Mouse (Mus musculus) forebrain, embryonic 11.5 days (tissue): ENCODE measurements at regions not wholly inside any gene's neighbourhood (a gene's known extent, or its start where the extent isn't known, plus 50 kb on each side); places are given as distances from the start of the nearest gene placed in this dataset. TPM values are rescaled to one million over a fixed set of nuclear protein-coding genes. Genes with fewer than 3 reads are reported as not detected.

Experiments used
- ATAC-seq: fragments of 200-750 bp; cut with Nextera tagmentation; replicated peaks from 2 replicates; pipeline ENCODE4 v1.8.0; 2017; ENCODE audit warnings: moderate TSS enrichment; ENCODE audit not compliant: low FRiP score
- DNase-seq: peaks from one replicate; pipeline ENCODE4 v3.0.0-alpha.2; 2017; ENCODE audit warnings: low spot score
- H3K27ac ChIP-seq: fragments of 300-500 bp; sonication (generic); 2 replicates; pipeline ENCODE4 v1.5.1; 2014; ENCODE audit warnings: low read depth, low read length
- H3K27me3 ChIP-seq: fragments of 300-500 bp; sonication (generic); 2 replicates; pipeline ENCODE4 v1.6.1; 2014; ENCODE audit warnings: mild to moderate bottlenecking, low read length, mixed read lengths; ENCODE audit not compliant: control insufficient read depth, insufficient read depth
- H3K36me3 ChIP-seq: fragments of 300-500 bp; sonication (generic); 2 replicates; pipeline ENCODE4 v1.6.1; 2014; ENCODE audit warnings: mild to moderate bottlenecking, low read length, moderate library complexity, mixed read lengths; ENCODE audit not compliant: control insufficient read depth, insufficient read depth
- H3K4me1 ChIP-seq: fragments of 300-500 bp; sonication (generic); replicated peaks from 2 replicates; pipeline ENCODE4 v1.6.1; 2014; ENCODE audit warnings: low read length, mixed read lengths; ENCODE audit not compliant: control insufficient read depth, insufficient read depth
- H3K4me2 ChIP-seq: fragments of 300-500 bp; sonication (generic); 2 replicates; pipeline ENCODE4 v1.6.1; 2014; ENCODE audit warnings: low read depth, mild to moderate bottlenecking, low read length, moderate library complexity, mixed read lengths; ENCODE audit not compliant: severe bottlenecking
- H3K4me3 ChIP-seq: fragments of 300-500 bp; sonication (generic); 2 replicates; pipeline ENCODE4 v1.5.1; 2014; ENCODE audit warnings: low read depth, low read length
- H3K9ac ChIP-seq: fragments of 300-500 bp; sonication (generic); 2 replicates; pipeline ENCODE4 v1.6.1; 2014; ENCODE audit warnings: low read length
- H3K9me3 ChIP-seq: fragments of 300-500 bp; sonication (generic); 2 replicates; pipeline ENCODE4 v1.6.1; 2016; ENCODE audit warnings: low read length, mixed read lengths; ENCODE audit not compliant: control insufficient read depth
- WGBS: fragments of 180-500 bp; shearing (Covaris S2); extraction: QIAGEN DNeasy Blood & Tissue Kit; methylation state at CpG from one replicate; pipeline ENCODE4 v1.1.7; 2014; 5-methylcytosine and 5-hydroxymethylcytosine counted together
- microRNA-seq: library from miRNA; unstranded; fragments of <30 nt; microRNA quantifications from one replicate; pipeline ENCODE4, GENCODE M21; 2016; ENCODE audit not compliant: insufficient number of aligned reads

DNA sequence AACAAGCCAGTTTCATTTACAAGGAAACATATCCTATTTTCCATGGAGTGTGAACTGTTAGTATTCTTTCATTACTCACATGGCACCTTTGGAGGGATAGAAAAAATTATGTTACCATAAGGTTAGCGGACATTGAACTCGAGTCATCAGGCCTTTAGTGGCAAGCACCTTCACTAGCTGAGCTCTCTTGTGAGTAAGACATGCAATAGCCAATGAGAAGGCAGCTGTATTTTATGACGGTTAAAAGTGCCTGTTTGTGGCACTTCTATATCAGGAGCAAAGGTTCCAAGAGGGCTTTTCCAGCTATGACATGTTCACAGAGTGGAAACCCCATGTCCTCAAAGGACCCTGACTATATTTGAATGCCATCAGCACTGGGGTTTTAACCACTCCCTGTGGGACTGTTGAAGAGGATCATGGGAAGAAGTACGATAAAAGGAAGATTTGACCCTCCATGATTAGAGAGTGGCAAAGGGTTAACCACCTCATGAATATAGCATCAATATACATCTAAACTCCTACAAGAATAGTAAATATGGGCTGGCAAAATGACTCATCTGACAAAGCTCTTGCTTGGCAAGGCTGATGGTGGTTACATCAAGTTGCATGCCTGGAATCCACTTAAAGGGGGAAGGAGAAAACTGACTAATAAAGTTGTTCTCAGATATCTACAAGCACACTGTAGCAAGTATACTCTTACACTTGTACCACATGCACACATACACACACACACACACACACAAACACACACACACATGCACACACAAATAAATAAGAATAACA is 60.3 kb upstream of the Ankrd50 start:
- H3K27ac ChIP-seq: no peak overlapping the region
- 90% methylated on average over 4 of the region's 4 CpGs for WGBS
- H3K4me1 ChIP-seq: no peaks in the 10 kb centered on the region
- no peak for ATAC-seq
- DNase-seq: no peak
- H3K4me2 ChIP-seq: no peak overlapping the region
- no peak overlapping the region for H3K4me3 ChIP-seq
- H3K9ac ChIP-seq: no peak overlapping the region
- no peaks in the 10 kb centered on the region for H3K36me3 ChIP-seq
- H3K27me3 ChIP-seq: no peaks in the 10 kb centered on the region
- H3K9me3 ChIP-seq: no peaks in the 10 kb centered on the region

DNA sequence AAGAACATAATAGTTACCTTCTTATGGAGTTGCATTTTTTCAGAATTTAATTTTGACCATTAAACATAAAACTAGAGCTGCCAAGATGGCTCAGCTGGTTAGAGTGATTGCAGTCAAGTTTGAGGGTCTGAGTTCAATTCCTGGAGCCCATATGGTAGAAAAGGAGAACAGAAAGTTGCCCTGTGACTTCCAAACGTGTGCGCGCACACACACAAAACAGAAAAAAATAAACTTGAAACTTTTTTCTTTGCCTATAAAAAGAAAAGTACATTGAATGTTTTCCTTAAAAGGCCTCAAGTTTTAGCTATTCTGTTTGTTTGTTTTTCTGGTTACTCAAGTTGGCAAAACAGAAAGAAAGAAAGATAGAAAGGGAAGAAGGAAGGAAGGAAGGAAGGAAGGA is 59.2 kb upstream of the Ankrd50 start:
- no peak overlapping the region for H3K4me2 ChIP-seq
- 93% methylated on average over 3 of the region's 3 CpGs for WGBS
- H3K27me3 ChIP-seq: no peaks in the 10 kb centered on the region
- ATAC-seq (no peak), DNase-seq (no peak)
- no peak overlapping the region for H3K4me3 ChIP-seq
- H3K36me3 ChIP-seq: no peaks in the 10 kb centered on the region
- H3K9me3 ChIP-seq: no peaks in the 10 kb centered on the region
- no peak overlapping the region for H3K9ac ChIP-seq
- no peaks in the 10 kb centered on the region for H3K4me1 ChIP-seq
- H3K27ac ChIP-seq: no peak overlapping the region

DNA sequence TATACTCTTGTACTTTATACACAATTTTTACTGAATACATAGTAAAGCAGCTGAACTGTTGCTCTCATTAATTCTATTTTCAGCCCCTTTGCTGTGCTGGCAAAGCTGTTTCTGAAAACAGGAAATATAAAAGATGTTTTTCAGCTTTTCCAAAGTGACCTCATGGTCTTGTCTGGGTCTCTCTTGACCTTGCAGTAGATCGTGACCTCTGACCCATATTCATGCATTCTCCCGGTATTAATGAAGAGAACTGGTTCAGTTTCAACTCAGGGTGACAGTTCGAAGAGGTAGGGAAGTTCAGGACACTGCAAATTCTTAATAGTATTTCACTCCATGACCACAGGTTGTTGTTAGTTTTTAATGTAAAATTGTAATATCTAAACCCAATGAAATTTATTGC is 56.7 kb upstream of the Ankrd50 start:
- Histone ChIP-seq H3K9ac (no peak overlapping the region), H3K27ac (no peak overlapping the region), H3K27me3 (no peaks in the 10 kb centered on the region), H3K4me1 (no peaks in the 10 kb centered on the region), H3K4me2 (no peak overlapping the region), H3K9me3 (no peaks in the 10 kb centered on the region), H3K4me3 (no peak overlapping the region), H3K36me3 (no peaks in the 10 kb centered on the region)
- no peak for DNase-seq
- ATAC-seq: no peak
- 73% methylated on average over 3 of the region's 3 CpGs for WGBS

DNA sequence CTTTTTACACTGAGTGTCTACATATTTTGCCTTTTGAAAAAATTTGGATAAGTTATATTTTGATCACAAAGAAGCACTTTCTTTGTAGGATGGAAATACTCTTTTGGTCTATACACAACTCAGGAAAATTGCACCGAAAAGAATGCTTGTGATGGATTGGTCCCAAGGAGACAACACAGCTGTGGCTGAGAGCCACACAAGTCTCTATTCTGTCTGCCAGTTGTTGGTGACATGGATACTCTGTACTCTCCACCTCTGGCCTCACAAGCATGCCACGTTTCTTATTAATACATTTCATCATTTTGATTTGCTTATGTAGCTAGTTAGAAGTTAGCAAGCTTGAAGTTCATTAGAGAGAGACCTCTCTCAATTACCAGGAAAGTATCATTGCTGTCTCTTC is 53.7 kb upstream of the Ankrd50 start:
- Histone ChIP-seq H3K4me3 (no peak overlapping the region), H3K27ac (no peak overlapping the region), H3K27me3 (no peaks in the 10 kb centered on the region), H3K4me2 (no peak overlapping the region), H3K4me1 (no peaks in the 10 kb centered on the region), H3K9ac (no peak overlapping the region), H3K9me3 (no peaks in the 10 kb centered on the region), H3K36me3 (no peaks in the 10 kb centered on the region)
- ATAC-seq: no peak
- no peak for DNase-seq
- WGBS: 75% methylated on average over 2 of the region's 2 CpGs

DNA sequence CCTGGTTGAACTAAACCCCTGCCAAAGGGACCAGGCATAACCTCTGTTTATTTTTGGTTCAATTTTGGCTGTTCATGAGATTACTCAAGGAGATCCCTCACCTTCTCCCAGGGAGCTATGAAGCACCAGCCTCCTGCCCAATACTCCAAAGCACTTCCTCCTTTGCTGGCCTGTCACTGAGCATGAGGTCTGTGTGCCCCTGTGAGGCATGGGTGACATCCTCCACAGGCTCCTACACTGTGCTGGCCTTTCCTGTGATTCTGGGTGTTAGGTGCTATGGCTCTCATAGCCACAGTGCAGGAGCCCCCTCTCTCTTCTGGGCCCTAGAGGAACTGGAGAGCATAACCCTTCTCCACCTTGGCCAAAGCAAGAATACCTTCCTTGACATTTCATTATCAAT is 53.1 kb upstream of the Ankrd50 start:
- DNase-seq (no peak), ATAC-seq (no peak)
- Histone ChIP-seq H3K27me3 (no peaks in the 10 kb centered on the region), H3K9ac (no peak overlapping the region), H3K4me1 (no peaks in the 10 kb centered on the region), H3K36me3 (no peaks in the 10 kb centered on the region), H3K9me3 (no peaks in the 10 kb centered on the region), H3K4me3 (no peak overlapping the region), H3K4me2 (no peak overlapping the region), H3K27ac (no peak overlapping the region)

Small RNA genes in the stretch of these regions (microRNA-seq; reads per million reads assigned to microRNA genes)
- not detected for gene Gm24462
